Mouse (Mus musculus) spleen, adult 18-20 months (tissue): ENCODE results near the gene Pias1.
"Not testable (repeated sequence)": the region's sequence is repeated elsewhere in the genome, so short reads cannot be mapped to it uniquely, and the experiment has no call there.

Source experiments
- DNase-seq, 2 experiments: peaks; one replicate each; pipeline ENCODE4 v3.0.0; 2022; ENCODE audit warnings: mixed read lengths in 2 of 2

Gene Pias1

GRCm38 (mm10) chr9:62935854-62936253 is 51.9 kb downstream of the Pias1 start:
- DNase-seq: no peak

- no peak for DNase-seq
These were observed 52.9 kb downstream of the Pias1 start for GRCm38 (mm10) chr9:62934700-62935400.

- no peak for DNase-seq
These were observed 55.0 kb downstream of the Pias1 start for GRCm38 (mm10) chr9:62932575-62933339.

DNA sequence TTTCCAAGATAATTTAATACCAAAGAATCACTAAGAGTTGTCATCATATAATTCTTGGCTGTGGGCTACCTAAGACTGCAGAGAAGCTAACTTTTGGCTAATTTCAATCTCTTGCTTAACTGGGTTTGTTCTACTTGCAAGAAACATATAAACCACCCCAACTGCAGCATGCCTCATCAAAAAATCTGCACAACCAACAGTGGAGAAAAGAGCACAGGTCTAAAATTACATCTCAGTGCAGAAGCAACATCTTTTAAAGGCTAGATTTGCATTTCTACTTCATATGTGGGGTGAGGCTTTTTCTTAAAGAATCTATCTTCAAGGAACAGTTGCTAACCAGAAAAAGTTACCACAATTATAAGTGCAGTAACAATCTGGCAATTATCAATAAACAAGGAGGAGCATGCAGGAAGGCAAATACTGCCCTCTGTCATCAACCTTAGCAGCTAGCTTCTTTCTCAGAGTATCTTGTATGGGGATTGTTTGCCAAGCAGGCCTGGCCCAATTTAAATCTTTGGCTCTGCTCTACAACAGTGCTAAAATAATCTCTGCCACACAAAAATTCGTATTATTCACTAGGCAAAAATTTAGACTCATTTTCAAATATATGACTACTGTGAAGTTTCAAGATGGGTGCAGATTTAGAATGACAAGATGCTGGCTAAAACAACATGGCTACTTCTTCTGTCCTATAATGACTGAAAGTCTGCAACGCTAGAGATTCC is 62.7 kb downstream of the Pias1 start:
- no peak for DNase-seq

DNA sequence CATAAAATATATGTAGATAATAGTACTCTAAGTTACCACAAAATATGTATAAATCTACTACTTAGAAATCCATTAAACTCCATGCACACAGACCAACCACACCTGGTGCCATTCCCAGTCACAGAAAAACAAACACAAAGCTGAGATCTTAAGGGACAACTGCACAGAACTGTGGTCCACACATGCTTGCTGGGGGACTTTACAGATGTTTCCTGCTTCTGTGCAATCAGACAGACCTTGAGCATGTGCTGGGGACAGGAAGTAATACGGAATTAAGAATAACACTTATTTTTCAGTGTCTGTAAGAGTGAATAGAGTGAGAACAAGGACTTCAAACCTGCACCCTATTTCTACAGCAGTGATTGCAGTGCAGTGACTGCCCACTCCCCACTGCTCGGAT is 66.8 kb downstream of the Pias1 start:
- no peak for DNase-seq

DNA sequence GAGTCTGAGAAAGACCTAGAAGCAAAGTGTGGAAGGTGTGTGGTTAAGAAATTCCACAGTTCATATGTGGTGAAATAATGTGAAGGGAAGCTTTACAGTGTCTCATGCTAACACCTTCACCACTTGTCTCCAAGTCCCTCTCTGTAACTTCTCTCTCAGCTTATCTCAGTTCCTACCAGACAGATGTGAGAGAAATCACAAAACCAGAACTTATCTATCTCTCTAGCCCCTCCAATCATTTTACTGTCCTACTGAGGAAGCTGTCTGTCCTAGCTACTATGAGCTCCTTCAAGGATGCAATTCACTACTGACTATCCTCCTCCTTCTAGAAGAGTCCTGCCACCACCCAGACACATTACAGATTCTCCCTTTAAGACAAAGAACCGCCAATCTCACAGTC is 70.7 kb downstream of the Pias1 start:
- no peak for DNase-seq

- no peak for DNase-seq
These were observed 74.2 kb downstream of the Pias1 start for GRCm38 (mm10) chr9:62913390-62914069.

DNA sequence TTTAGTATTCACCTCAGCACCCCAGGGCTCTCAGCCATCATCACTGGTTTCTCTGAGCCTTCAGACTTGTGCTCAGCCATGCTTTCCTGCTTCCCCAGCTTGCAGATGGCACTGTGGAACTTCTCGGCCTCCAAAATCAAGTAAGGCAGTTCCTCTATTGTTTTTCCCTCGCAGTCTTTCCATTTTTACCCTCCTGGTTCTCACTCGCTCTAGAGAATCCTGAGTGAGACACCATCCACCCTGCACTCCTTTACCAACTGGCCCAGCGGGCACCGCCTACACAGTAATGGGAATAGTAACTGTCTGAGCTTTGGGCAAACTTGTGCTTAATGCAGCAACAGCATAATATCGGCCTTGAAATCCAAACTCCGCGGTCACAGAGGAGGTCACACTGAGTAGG is 82.7 kb downstream of the Pias1 start:
- no peak for DNase-seq

DNA sequence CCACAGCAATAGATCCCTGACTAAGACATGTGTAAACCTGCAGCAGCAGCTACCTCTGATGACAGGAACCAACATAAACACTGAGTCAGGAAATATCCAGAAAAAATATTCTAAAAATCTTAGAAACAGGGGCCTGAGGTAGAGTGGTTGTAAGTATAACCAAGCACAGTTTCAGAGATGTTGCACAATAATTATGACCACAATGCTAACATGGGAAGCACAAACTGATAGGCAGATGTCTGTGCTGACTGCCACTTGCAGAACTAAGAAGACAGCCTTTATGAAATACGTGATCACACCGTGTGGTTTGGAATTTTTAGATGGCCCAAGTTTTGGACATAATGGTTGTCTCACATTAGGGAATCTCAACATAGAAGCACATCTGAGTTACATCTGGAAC is 83.9 kb downstream of the Pias1 start:
- DNase-seq: no peak

DNA sequence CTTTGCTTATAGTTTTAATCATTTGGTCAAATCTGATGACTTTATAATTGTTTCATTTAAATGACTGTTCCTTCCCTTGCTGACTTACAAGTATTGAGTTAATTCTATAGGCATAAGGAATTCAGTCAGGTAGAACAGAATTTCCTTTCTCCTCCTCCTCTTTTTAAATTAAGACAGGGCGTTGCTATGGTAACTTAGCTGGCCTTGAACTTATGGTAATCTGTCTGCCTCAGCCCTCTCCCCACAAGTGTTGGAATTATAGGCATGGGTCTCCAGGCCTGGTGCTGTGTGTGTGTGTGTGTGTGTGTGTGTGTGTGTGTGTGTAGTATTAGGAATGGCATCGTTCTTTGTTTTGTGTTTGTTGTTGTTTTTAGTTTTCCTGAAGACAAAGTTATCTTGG is 86.0 kb downstream of the Pias1 start:
- no peak for DNase-seq

DNA sequence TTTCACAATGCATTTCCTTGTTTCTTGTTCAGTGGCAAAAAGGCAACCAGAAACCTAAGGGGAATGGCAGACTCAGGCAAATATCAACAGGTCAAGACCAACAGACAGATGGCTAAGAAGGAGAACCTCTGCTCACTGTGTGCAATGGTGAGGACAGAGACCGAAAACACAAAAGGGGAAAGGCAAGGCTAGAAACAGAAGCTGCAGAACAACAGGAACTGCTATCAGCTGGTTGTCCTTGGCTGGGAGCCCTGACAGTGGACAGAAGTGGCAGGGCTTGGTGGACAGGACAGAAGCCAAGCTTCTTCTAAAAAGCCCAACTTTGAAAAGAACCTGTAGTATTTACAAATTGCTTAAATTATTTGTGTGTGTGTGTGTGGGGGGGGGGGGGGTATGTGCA is 93.2 kb downstream of the Pias1 start:
- no peak for DNase-seq

DNA sequence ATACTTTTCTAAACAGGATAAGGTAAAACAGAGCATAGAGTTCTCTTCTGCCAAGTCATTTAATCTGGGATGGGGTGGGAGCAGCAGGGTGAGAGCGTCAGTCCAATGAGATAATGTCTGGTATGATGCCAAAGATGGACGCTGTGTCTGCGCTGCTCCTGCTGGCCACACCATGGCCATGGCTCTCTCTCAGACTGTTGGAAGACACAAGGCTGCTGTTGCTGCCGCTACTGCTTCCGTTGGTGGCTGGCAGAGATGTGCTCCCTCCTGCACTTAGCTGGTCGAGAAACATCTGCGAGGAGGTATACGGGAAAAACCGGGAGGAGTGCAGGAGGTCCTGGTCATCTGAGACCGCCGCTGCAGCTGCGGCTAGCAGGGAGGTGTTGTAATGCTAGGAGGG is 105.9 kb downstream of the Pias1 start:
- DNase-seq: no peak

DNA sequence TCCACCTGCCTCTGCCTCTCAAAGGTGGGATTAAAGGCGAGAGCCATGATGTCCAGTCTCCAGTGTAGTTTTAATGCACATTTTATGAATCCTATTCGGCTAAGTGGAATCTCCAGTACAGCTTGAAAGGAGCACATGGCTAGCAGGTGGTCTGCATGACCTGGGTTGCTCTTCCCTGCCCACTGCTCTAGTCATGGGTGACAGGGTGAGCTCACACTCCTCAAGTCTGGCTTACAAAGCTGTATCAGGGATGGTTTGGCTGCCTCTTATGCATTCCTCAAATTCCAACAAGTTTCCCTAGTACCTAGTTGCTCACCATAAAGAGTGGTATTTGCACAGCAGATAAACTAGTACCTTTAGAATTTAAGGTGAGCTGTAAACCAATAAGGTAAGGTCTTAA is 109.9 kb downstream of the Pias1 start:
- no peak for DNase-seq

- no peak for DNase-seq
These were observed 110.6 kb downstream of the Pias1 start for GRCm38 (mm10) chr9:62876966-62877616.

DNA sequence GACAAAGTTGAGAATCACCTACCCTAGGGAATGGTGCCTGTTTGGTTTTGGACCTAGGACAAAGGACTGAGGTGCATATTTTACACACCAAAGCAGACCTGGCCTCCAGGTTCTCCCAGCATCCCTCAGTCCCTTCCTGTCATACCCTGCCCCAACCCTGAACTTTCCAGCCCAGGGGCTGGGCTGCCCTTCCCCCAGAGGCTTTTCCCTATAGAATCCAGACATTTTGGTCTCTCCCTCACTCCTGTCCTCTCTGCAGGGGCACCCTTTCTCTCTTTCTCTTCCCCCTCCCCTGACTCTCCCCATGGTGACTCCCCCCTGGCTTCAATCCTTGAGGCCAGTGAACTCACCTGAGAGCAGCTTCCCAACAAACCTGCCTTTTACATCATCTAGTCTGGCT is 117.0 kb downstream of the Pias1 start:
- DNase-seq: no peak

DNA sequence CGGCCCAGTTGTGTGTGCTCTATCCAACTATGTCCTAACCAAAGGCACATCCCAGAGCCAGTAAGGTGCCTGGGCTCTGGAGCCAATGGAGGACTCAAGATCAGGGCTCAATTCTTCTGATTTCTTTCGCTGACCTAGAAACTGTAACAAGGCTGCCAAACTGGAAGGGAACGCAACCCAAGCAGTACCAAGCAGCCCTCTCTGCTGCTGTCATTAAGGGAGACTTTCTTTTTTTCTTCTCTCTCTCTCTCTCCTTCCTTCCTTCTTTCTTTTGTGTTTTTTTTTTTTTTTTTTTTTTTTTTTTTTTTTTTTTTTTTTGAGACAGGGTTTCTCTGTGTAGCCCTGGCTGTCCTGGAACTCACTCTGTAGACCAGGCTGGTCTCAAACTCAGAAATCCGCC is 118.5 kb downstream of the Pias1 start:
- DNase-seq: not testable (repeated sequence)

DNA sequence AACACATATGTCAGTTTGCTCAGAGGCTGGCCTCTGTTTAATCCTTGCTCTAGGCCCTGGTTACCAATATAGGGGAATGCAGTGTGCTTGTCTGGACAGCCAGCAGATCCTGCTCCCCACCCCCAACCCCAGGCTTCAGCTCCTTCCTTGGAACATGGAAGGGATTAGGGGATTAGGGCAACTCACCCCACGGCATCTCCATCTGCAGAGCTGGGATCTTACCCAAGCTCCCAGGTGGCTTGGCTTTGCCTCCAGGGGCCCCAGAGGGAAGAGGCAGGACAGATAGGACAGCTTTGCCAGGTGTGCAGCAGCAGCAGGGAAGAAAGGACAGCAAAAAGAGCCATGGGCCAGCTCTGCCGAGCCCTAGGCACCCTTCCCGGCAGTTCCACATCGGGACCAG is 126.9 kb downstream of the Pias1 start:
- DNase-seq: no peak

- DNase-seq: not testable (repeated sequence)
These were observed 127.6 kb downstream of the Pias1 start for GRCm38 (mm10) chr9:62860102-62860501.

DNA sequence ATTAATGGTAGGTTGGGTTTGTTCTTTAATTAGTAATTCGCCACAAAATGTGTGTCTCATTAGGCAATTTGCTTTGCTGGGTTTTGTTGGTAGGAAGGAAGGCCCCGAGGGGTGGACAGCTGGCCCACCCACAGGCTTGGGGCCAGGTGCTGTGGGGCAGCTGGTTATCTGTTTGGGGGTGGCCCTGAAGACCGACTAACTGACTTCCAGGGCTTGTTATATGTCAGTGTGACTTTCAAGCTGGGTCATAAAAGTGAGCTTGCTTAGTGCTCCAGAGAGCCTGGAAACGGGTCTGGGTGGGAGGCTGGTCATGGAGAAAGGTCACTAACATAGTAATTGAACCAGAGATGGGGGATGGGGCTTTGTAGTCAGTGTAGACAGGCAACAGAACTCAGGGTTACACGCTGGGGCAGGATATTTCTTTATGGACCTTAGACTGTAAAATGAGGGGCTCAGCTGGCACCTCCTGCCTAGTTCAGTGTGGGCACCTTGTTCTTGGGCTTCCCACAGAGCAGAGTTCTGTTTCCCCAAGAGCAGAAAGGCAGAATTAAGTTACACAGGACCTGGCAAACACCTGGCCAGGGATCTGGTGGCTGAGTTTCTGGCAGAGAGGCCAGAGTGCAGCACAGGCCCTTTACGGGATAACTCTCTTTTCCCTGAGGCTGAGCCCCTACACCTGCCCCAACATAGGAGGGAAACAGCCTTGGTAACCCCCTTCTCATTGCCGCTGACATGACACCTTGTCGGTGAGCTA is 129.3 kb downstream of the Pias1 start:
- DNase-seq: no peak

DNA sequence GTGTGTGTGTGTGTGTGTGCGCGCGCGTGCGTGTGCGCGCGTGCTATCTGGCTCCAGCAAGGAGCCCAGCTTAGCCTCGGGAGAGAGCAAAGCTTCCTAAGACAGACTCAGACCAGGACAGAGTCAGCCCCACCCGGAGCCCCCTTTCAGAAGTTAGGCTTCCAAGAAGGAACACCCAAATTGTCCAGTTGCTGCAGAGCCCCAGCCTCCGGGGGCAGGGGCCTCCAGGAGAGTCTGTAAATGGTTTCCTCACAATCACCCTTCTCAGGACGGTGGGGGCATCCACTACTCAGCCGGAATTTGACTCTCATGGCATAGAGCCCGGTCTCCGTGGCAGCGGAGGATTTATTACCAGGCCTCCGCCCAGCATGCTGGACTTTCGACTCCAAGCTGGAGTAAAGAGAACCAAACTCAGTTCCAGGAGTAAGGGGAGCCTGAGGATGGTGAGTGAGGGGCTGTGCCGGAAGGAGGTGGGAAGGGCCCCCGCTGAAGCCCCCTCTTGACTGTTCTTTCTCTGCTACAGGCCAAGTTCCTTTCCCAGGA is 129.9 kb downstream of the Pias1 start, which contains the start of gene Calml4:
Gene Calml4 (plus strand): TSS at position 362 of the 543 bp plus-strand sequence.
- DNase-seq: no peak

DNA sequence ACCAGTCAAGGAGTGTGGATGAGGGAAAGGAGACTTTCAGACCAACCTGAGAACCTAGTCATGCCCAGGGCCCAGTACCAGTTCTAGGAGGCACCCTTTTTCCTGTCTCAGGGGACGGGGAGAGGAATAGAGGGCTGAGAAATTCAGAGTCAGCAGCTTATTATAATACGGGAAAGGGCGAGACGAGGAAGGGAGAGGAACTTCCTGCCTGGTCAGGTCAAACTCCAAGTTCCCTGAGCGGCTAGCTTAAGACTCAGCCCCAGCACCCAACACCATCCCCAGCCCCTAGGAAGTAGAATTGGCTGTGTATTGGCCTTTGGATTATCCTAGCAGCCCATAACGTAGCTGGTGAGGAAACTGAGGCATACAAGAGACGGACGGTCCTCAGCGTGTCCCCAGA is 130.5 kb downstream of the Pias1 start:
- no peak for DNase-seq

DNA sequence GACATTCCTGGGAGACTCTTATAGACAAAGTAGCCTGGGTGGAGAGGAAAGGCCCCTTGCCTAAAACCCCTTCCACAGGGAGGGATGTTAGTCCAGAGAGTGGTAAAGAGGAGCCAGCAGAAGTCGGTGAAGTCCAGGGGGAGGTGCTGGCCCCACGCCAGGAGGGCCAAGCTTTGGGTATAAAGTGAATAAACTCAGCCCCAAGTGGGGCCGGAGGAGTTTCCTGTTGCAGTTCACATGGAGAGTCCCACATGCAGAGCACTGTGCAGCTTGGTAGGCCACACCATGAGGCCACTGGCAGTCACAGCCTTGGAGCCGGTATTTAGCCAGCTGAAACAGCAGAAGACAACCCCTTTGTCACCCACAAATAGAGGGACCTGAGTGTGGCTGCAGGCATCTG is 133.2 kb downstream of the Pias1 start:
- DNase-seq: no peak
